Mouse (Mus musculus) 416B (cell line): ENCODE measurements around the gene Arpc3.
"Not testable (repeated sequence)": the region's sequence is repeated elsewhere in the genome, so short reads cannot be mapped to it uniquely, and the experiment has no call there.

Experiments used
- DNase-seq: peaks from one replicate; pipeline ENCODE4 v3.0.0; 2011; ENCODE audit warnings: low read depth

The Arpc3 gene

DNA sequence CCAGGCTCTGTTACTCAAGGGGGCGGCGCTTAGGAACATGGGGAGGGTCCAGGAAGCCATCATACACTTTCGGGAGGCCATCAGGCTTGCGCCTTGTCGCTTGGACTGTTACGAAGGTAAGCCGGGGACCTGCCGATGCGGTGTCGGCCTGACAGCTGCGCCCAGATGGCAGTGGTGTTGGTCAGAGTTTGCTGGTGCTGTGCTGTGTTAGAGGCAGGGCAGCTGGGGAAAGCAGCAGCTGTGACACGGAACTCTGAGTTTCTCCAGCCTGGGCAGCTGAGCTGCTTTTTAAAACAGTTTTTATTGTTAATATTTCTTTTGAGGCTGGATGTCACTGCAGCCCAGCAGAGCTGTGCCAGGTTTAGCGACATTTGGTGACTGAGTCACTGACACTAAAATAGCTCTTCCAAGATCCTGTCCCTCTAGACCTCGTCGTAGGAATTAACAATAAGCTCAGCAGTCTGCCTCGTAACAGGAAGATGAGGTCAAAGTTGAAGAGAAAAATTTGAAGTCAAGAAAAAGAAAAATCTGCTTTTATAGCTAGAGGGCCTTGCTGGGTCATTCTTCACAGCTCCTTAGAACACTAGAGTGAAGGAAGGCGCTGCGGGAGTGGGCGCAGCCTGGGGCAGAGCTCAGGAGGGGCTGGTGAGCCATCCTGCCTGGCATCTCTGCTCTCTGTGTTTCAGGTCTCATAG, 47.9 kb downstream of the Arpc3 start:
- no peak for DNase-seq

DNA sequence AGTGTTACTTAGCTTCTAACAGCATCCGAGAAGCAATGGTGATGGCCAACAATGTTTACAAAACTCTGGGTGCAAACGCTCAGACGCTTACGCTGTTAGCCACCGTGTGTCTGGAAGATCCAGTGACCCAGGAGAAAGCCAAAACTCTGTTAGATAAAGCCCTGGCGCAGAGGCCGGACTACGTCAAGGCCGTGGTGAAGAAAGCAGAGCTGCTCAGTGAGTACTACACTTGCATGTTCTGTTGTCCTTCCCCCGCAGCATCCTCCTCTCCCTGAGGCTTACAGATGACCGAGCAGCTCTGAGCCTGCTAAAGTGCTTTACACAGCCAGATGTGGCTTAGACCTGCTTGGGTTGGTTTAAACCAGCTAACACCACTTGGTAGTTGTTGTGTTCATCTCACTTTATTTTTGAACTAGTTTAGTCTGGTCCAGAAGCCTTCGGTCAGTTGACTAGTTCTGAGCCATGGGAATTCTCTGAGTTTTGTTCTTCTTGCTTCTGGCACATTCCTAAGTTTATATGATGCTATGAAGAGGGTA, 48.5 kb downstream of the Arpc3 start:
- no peak for DNase-seq

DNA sequence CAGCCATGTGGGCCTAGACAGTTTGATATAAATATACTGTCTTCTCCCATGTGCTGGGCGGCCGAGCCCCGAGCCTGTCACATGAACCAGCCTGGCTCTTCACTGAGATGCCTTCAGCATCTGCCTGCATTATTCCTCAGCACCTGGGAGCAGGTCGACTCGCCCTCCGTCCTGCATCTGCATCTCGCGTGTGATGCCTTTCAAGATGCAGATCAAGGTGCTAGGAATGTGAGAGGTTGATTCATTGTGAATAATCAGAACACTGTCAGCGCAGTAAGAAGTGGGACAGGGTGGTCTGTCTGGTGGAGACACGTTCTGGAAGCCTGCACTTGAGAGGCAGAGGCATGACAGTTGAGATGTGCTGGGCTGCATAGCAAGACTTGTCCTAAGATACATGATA, 52.8 kb downstream of the Arpc3 start:
- no peak for DNase-seq

DNA sequence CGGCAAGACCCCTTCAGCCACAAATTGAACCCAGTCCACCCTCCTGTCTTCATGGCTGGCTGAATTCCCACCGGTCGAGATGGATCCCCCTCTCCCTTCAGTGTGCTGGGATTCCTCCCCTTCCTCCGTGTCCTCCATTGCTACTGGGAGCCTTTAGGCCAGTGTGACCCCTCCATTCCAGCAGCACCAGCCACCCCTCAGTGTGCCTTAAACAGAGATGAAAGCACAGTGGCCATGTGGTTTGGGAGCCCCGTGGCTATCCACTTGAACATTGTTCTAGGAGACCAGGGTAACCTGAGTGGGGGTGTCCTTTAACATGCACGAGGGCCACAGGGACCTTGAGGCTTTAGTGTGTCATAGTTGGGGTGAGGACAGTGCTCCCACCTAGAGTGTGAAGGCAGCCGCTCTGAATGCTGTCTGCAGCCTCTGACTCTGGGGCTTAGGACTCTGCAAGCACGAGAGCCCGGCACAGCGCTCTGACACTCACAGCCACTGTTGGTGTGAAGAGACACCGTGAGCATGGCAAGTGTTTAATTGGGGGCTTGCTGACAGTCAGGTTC, 53.5 kb downstream of the Arpc3 start:
- no peak for DNase-seq

DNA sequence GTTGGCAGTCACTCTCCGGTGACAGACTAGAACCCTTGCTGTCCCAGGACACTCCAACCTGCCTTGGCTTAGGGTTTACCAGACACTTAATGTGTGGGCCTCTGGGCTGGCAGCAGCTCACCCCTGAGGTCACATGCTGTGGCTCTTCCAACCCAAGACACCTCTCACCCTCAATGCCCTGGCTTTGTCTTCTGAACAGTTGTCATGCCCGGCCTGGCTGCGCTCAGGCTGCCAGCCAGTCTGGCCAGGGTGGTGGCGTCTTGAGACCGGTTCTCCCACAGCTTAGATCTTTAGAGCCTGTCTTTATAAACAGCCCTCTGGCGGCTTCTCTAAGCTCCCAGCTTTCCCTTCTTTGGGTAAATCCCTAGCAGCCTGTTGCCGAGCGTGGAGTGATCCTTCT, 56.2 kb downstream of the Arpc3 start:
- no peak for DNase-seq

DNA sequence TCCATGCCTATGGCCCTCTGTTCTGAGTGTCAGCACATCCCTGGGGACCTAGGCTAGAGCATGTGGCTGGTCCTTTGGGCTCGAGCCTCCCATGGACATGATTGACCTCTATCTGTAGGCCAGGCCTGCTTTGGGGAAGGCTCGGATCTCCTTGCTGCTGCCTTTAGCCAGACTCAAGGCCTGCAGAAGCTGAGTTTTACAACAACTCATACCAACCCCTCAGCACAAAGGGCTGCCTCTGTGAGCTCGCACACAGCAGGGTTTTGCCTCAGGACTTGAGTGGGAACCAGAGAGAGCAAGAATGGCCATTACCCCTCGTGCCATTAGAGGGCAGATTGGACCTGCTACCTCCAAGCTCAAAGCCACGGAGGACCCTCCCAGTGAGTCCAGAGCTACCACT, 57.2 kb downstream of the Arpc3 start:
- no peak for DNase-seq

DNA sequence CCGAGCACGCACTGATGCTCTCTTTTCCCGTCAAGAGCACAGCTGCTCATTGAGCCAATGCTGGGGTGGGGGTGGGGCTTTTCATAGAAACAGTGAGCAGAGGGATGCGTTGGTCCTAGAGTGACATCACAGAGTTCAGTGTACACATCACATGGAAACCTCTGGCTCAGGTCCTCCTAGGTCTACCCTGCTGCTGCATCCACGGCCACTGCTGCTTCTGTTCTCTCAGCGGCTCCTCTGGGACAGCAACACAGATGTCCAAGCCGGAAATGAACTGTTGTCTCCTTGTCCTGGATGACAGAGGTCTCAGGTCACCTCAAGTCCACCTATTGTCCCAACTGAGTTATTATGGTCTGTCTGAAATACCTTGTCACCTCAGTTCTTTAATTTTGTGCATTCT, 58.3 kb downstream of the Arpc3 start:
- DNase-seq: no peak

DNA sequence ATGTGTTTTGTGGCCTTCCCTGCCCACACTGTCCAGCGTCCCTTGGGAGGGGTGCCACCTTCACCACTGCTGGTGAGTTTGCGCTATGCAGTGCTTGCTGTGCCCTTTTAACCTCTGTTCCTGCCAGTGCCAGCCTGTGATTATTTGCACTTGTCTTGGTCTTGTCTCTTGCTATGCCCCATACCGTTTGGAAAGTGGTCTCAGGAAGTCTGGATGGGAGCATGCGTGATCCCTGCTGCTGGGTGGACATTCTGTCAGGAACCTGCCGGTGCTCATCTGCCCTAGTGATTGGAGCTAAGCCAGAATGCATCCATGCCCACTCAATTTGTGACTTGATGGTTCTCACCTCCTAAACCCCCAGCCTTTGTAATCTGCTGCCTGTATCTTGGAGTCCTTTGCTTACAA, 59.2 kb downstream of the Arpc3 start:
- DNase-seq: no peak

DNA sequence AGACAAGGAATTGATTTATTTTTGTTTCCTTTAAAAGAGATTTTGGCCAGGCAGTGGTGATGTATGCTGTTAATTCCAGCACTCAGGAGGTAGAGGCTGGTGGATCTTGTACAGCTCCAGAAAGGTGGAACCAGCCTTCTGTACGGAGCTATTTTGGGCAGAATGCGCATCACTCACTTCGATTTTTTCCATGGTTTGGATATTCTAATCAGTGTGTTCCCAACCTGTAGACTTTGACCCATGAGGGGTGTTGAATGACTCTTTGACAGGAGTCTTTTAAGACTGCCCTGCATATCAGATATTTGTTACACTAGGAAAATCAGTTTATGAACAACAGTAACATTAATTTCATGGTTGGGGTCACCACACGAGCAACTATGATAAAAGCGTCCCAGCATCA, 59.6 kb downstream of the Arpc3 start:
- DNase-seq: no peak

DNA sequence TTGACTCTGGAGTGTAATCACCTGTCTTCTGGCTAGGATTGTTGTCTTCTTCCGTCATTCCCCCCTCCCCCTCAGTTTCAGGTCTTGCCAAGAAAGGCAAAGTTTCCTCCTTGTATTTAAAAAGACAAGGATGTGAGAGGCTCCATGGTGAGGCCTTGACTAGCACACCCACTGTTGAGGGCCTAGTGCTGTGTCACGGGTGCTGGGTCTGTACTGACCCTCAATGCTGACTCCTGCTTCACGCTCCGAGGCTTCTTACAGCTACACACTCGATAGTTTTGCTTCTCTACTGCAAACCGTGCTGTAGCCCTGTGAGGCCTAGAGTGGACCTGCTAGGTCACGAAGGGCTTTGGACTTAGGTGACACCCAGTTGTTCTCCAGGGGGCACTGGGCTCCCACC, 60.5 kb downstream of the Arpc3 start:
- no peak for DNase-seq

DNA sequence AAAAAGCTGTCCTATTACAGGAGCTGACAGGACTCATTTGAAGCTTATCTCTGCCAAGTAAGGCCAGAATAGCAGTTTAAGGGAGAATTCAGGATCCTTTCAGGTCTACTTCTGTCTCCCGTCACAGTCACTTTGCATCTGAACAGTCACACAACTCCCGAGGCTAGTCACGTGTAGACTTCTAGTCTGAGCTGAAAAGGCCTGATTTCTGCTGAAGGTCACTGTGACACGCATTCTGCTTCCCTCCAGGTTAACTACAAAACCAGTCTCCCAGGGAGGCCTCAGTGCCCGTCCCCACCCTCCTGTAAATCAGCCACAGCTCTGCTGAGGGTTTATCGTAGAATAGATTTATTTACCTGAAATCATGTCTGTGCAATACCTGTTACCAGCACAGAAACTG, 61.5 kb downstream of the Arpc3 start:
- no peak for DNase-seq

DNA sequence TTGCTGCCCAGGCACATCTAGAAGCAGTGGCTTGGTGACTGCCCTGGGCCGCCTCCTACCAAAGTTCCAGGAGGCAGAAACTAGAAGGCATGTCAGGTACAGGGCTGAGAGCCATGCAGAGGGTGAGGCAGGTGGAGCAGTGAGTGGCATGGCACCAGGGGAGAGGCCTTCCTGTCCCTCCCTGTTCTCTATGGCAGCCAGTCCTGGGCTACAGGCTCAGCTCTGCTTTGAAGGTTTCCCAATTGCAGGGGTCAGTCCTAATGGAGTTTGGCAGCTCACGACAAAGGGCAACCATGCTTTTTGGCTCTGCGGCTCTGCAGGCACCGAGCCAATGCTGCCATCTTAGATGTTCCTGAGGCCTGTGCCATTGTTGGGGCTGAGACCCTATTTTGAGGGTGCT, 62.8 kb downstream of the Arpc3 start:
- no peak for DNase-seq

DNA sequence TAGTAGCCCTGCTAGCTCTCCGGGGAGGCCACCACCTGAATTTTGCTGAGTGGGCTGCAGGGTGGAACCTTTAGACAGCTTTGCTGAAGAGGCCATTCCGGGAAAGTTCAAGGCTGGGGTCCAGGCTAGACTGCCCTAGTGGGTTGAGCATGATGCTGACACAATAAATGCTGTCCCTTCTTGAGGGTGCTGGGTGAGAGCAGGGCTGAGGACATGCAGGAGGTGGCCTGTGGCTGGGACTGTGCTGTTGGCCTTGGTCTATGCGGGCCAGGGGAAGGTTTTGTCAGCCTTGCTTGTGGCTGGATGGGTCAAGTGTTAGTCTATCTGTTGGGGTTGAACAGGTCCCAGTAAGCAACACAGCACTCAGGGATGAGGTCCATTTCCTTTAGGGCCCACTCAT, 63.2 kb downstream of the Arpc3 start:
- no peak for DNase-seq

DNA sequence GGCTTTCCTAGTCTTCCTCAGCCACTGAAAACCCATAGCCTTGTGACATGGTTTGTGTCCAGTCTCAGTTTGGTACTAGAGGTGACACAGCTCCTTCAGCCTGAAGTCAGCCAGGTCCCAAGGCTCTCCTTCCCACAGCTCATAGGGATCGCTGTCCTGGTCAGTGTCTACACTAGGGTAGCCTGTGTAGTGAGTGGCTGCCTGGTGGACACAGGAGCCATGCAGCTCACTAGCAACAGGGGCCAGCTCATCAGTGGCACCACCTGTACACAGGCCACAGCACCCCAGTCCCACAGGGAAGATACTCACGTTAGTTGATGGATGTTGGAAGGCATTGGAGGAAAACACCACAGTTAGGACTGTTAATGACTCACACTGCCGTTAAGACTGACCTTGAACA, 63.9 kb downstream of the Arpc3 start:
- peak; percentile 45 for DNase-seq

DNA sequence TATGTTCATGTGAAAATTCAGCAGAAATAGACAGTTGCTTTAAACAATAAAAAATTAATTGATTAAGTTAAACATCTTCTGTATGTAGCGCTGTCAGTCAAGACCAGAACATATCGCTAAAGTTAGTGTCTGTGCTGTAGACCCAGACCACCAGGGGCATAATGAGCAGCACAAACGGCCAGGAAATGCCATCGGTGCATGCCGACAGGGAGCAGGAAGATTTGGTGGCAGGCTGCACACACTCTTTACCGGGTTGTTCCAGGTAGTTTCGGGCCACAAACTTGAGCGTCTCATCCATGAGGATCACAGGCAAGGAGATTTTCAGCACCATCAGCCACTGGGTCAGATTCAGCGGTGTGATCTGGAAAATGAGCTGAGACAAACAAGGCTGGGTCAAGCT, 65.4 kb downstream of the Arpc3 start:
- DNase-seq: not testable (repeated sequence)

DNA sequence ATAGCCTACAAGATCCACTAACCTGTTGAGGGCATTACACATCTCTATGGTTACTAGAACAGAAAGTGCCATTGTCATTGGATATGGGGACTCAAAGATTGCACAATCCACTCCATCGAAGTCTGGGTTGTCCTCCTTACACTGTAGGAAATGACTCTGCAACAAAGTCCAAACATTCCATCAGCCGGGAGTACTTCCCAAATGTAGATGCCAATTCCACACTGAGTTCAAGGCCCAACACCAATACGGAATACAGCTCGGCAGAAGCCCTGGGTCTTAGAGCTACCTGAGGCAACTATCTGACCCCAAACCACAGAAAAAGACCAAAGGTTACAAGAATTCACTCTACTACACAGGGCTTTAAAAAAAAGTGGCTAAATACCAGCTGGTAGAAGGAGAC, 66.4 kb downstream of the Arpc3 start:
- DNase-seq: peak; percentile 36

DNA sequence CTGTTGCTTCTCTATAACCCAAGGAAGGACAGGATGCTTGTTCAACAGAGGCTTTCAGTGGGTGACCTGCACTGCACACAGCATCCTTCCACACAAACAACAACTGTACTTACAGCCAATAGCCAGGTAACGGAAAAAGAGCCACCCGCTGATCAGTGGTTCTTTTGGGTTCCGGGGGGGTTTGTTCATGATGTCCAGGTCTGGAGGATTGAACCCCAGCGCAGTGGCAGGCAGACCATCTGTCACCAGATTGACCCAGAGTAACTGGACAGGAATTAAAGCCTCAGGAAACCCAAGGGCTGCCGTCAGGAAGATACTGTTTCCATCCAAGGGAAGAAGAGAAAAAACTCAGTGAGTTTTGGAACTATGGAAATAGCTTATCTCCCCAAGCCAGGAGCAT, 67.7 kb downstream of the Arpc3 start:
- DNase-seq: no peak

DNA sequence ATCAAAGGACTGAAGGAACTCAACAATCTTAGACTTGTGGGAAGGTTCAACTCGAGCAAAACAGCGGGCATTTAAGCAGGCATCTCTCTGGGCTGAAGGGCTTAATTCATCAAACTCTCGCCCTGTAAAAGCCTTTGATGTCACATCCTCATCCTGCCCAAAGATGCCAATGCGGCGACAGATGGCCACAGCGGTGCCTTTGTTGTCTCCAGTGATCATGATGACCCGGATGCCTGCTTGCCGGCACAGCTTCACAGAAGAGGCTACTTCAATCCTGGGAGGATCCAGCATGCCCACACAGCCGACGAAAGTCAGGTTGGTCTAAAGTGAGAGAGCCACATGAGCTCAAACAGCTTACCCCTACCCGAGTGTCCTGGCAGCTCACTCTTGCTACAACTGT, 69.0 kb downstream of the Arpc3 start:
- no peak for DNase-seq

DNA sequence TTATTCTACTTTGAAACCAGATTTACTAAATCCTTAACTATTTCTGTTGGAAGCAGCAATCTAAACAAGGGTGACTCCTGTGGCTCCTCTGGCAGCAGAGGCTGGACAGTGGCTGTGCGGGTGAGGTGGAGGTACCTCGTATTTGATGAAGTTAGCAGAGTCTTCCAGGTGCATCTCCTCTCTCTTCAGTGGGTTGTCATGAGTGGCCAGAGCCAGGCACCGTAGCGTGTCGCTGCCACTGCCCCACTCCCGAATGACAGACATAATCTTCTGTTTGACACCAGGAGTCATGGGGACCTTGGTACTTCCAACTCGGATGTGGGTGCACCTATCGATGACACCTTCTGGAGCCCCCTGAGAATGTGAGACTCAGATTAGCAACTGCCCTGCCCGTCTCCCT, 69.8 kb downstream of the Arpc3 start:
- no peak for DNase-seq
